Mouse (Mus musculus): ENCODE data around the gene Gng12. TPM values are rescaled to one million over a fixed set of nuclear protein-coding genes. Genes with fewer than 3 reads are reported as not detected.

Gene Gng12
- polyA plus RNA-seq, 1 experiment from 2014 or later, result 34.7 TPM

DNA sequence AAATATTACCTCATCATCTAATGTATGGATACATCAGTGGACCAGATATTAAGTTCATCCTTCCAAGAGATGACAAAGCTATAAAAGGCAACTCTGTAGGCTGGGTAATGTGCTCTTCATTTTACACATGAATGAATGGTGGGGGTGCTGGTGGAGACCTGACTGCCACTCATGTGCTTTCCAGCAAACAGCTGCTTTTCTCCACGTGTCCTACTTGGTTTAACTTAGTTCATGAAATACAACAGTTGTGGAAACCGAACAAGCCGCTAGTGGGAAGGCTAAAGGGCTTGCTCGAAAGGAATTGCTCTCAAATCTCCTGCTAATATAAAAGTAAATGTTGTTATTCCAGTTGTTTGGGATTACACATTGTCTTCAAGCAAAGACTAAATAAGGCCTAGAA is 137.4 kb downstream of the Gng12 start:
- Histone ChIP-seq H3K27ac (replicated peaks; ENCODE audit: low read depth, low read length) (no peak overlapping the region), H3K4me2 (ENCODE audit: low read length) (no peak overlapping the region), H3K9ac (replicated peaks; ENCODE audit: low read length) (no peak overlapping the region), H3K4me3 (replicated peaks; ENCODE audit: low read depth, low read length) (no peak overlapping the region), H3K9me3 (ENCODE audit: control insufficient read depth, low read length) (no peaks in the 10 kb centered on the region), H3K36me3 (ENCODE audit: control insufficient read depth, insufficient read depth, low read length) (no peaks in the 10 kb centered on the region), H3K4me1 (ENCODE audit: control insufficient read depth, insufficient read depth, low read length) (peaks cover 21% of the 10 kb centered on the region), H3K27me3 (ENCODE audit: control insufficient read depth, insufficient read depth, low read length) (peaks cover 9% of the 10 kb centered on the region; the same call in 1 of the 2 replicates)
- WGBS, result 71% methylated on average over 4 of the region's 4 CpGs
- no peak for DNase-seq
- no peak for ATAC-seq (ENCODE audit: low FRiP score, low TSS enrichment)

DNA sequence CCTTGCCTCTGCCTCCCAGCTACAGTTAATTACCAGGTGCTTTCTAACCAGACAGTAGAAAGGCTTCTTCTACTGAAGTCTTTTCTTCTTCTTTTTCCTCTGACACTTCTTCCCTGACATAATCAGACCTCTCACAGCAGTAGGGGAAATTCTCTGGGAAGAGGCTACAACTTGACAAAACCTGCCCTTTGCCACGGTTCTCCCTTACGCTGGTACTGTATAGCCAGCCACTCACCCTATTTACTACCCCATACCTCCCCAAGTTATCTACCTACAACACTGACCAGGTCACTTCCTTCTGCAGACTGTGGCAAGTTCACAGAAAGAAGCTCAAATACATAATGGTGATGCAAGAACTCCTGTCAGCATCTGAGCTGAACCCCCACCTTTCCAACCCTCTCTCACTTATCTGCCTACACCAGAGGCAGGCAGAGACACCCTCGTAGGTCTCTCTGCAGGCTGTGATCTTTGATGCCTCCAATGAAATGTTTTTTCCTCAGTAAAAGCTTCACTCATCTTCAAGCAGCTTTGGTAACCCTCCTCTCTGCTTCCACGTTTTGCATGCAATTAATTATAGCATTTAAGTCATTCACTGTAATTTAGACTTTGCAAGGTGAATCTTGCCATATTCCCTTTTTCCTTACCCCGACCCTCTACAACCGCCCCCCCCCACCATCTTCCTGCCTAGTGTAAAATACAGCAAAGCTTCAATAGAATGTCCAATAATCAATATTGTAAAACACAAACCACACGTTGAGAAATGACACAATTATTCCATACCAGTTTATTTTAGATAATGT is 138.3 kb downstream of the Gng12 start:
- ATAC-seq (ENCODE audit: low FRiP score, low TSS enrichment) (no peak), DNase-seq (no peak)
- Histone ChIP-seq H3K4me3 (replicated peaks; ENCODE audit: low read depth, low read length) (no peak overlapping the region; the same call in 1 of the 2 replicates), H3K27ac (replicated peaks; ENCODE audit: low read depth, low read length) (no peak overlapping the region), H3K4me2 (ENCODE audit: low read length) (peak overlapping the region; percentile 31), H3K4me1 (ENCODE audit: control insufficient read depth, insufficient read depth, low read length) (peaks cover 21% of the 10 kb centered on the region), H3K9me3 (ENCODE audit: control insufficient read depth, low read length) (no peaks in the 10 kb centered on the region), H3K27me3 (ENCODE audit: control insufficient read depth, insufficient read depth, low read length) (peaks cover 9% of the 10 kb centered on the region; the same call in 1 of the 2 replicates), H3K9ac (replicated peaks; ENCODE audit: low read length) (0 out of 2 replicates have a peak overlapping the region, but pooled peaks have one; percentile 1), H3K36me3 (ENCODE audit: control insufficient read depth, insufficient read depth, low read length) (no peaks in the 10 kb centered on the region)
- 50% methylated on average over 7 of the region's 7 CpGs for WGBS

DNA sequence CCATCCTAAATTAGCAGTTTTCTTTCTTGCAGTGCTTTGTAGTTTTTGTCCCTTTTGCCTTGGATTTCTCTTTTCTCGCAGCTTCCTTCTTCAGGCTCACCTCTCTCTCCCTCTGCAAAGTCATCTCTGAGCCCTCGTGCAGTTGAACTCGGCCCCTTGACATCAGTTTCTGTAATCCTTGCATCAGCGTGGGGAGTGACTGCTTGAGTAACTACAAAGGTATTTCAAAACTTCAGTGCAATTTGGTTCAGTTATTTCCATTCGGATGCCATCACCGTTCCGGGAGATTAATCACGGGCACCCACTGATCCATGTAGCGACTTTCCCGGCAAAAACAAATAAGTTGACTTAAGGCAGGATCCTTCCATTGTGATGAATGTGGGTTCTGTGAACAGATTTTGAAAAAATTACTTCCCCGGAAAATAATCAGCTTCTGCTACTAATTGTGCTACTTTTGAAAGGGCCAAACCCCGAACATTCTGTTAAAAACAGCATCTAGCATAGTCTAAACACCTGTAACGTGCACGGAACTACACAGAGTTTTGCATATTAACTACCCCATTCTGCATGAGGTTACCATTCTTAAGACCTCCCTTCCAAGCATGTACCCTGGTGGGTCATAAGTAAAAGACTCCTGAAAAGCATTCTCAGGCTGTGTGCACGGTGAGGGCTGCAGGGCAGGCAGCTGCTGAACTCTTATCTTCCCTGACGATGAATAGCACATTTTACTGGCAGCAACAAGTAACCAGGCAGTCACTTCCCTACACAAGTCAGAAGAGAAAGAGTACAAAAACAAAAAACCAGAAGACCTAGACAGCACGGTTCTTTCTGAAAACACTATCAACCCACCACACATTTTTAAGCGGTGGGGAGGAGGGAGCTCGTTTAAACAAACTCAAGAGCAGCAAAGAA is 139.4 kb downstream of the Gng12 start:
- Histone ChIP-seq H3K27me3 (ENCODE audit: control insufficient read depth, insufficient read depth, low read length) (peaks cover 9% of the 10 kb centered on the region; the same call in 1 of the 2 replicates), H3K27ac (replicated peaks; ENCODE audit: low read depth, low read length) (peak overlapping the region; percentile 91; the same call in 1 of the 2 replicates), H3K36me3 (ENCODE audit: control insufficient read depth, insufficient read depth, low read length) (no peaks in the 10 kb centered on the region), H3K4me2 (ENCODE audit: low read length) (peak overlapping the region; percentile 68), H3K4me1 (ENCODE audit: control insufficient read depth, insufficient read depth, low read length) (peaks cover 17% of the 10 kb centered on the region), H3K4me3 (replicated peaks; ENCODE audit: low read depth, low read length) (peak overlapping the region; percentile 78), H3K9ac (replicated peaks; ENCODE audit: low read length) (peak overlapping the region; percentile 90; the same call in 1 of the 2 replicates), H3K9me3 (ENCODE audit: control insufficient read depth, low read length) (no peaks in the 10 kb centered on the region)
- WGBS, result 5% methylated on average over 19 of the region's 19 CpGs
- ATAC-seq (ENCODE audit: low FRiP score, low TSS enrichment) (no peak), DNase-seq (peak; percentile 19)

DNA sequence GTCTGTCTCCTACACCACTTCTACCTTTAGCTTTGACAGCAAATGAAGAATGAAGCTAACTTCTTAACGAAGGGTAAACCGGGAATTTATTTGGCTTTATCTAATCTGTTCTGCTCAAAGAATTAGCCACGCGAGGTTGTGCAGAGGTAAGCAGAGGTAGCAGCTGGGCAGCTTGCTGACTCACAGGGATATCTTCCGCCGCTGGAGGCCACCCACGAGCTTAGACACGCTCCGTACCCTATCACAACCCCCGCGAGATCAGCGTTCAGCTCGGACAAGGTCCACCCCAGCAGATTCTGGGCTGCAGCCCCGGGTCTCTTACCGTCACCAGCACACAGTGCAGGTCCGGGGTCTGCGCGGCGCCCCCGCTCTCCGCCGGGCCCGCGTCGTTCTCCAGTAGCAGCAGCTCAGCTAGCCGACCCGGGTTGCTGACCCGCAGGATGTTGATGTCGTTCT is 140.2 kb downstream of the Gng12 start:
- Histone ChIP-seq H3K9ac (replicated peaks; ENCODE audit: low read length) (peak overlapping the region; percentile 90), H3K36me3 (ENCODE audit: control insufficient read depth, insufficient read depth, low read length) (no peaks in the 10 kb centered on the region), H3K4me3 (replicated peaks; ENCODE audit: low read depth, low read length) (peak overlapping the region; percentile 78), H3K27ac (replicated peaks; ENCODE audit: low read depth, low read length) (peak overlapping the region; percentile 91), H3K4me1 (ENCODE audit: control insufficient read depth, insufficient read depth, low read length) (peaks cover 17% of the 10 kb centered on the region), H3K27me3 (ENCODE audit: control insufficient read depth, insufficient read depth, low read length) (peaks cover 3% of the 10 kb centered on the region; the same call in 1 of the 2 replicates), H3K9me3 (ENCODE audit: control insufficient read depth, low read length) (no peaks in the 10 kb centered on the region), H3K4me2 (ENCODE audit: low read length) (peak overlapping the region; percentile 68)
- DNase-seq (peak; percentile 90), ATAC-seq (ENCODE audit: low FRiP score, low TSS enrichment) (peak; percentile 68)
- under 1% methylated on average over 29 of the region's 29 CpGs for WGBS

DNA sequence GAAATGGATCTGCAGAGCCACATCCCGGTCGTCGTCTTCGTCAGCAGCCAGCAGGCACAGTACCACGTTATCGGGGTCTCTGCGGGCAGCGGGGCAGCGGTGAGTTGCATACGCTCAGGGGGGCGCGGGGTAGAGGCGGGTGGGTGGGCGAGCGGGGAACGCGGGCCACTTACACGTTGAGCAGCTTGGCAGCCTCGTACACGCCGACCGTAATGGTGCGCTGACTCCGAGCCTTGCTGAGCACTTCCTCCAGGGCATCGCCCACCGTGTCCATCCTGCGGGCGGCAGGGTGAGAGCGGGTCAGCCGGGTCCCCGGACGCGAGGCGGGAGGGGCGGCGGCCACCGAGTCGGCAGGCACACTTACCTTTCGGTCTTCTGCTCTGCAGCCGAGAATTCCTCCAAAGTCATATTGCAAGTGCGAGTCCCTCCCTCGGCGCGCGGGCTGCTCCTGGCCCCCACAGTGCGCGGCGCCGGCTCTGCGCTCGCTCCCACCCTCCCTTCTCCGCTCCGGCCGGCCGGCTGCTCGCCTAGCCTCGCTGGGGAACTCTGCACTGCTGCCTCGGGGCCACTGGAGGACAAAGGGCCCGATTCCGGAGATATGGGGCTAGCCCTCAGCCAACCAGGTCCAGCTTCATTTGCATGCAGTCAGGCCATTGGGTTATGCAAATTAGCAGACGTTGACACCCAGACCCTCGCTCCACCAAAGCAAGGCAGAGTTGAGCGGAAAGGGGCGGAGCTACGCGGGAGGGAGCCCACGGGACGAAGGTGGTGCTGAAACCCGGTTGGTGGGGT is 140.8 kb downstream of the Gng12 start, which contains the start of gene Gadd45a:
Gene Gadd45a, minus strand, starts transcription at position 621 of the 792 bp plus-strand sequence.
- peak within 1 kb of the TSS; percentile 90 for H3K9ac ChIP-seq (replicated peaks; ENCODE audit: low read length)
- peaks cover 17% of the 10 kb centered on the region for H3K4me1 ChIP-seq (ENCODE audit: control insufficient read depth, insufficient read depth, low read length)
- H3K36me3 ChIP-seq (ENCODE audit: control insufficient read depth, insufficient read depth, low read length), result no peaks in the 10 kb centered on the region
- no peaks in the 10 kb centered on the region for H3K27me3 ChIP-seq (ENCODE audit: control insufficient read depth, insufficient read depth, low read length)
- DNase-seq (peak; percentile 95), ATAC-seq (ENCODE audit: low FRiP score, low TSS enrichment) (peak; percentile 97)
- under 1% methylated on average over 69 of the region's 69 CpGs for WGBS
- peak within 1 kb of the TSS; percentile 91 for H3K27ac ChIP-seq (replicated peaks; ENCODE audit: low read depth, low read length)
- H3K4me2 ChIP-seq (ENCODE audit: low read length), result peak within 1 kb of the TSS; percentile 68
- peak within 1 kb of the TSS; percentile 78 for H3K4me3 ChIP-seq (replicated peaks; ENCODE audit: low read depth, low read length)
- H3K9me3 ChIP-seq (ENCODE audit: control insufficient read depth, low read length), result no peaks in the 10 kb centered on the region

DNA sequence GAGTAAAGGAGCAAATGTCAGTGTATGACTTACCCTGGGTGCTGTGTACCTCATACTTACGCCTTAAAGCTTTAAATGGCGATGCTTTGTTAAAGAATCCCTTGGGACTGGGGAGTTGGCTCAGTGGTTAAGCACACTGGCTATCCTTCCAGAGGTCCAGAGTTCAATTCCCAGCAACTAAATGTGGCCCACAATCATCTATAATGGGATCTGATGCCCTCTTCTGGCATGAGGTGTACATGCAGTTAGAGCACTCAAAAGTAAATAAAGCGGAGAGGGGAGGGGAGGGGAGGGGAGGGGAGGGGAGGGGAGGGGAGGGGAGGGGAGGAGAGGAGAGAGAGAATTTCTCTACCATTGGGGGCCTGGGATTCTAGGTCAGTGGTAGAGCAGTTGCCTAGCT is 142.8 kb downstream of the Gng12 start:
- ATAC-seq (ENCODE audit: low FRiP score, low TSS enrichment), result no peak
- no peak overlapping the region for H3K9ac ChIP-seq (replicated peaks; ENCODE audit: low read length)
- no peak for DNase-seq
- WGBS, result 94% methylated on average over 3 of the region's 3 CpGs
- no peaks in the 10 kb centered on the region for H3K9me3 ChIP-seq (ENCODE audit: control insufficient read depth, low read length)
- no peak overlapping the region for H3K4me3 ChIP-seq (replicated peaks; ENCODE audit: low read depth, low read length)
- no peaks in the 10 kb centered on the region for H3K36me3 ChIP-seq (ENCODE audit: control insufficient read depth, insufficient read depth, low read length)
- H3K27me3 ChIP-seq (ENCODE audit: control insufficient read depth, insufficient read depth, low read length), result no peaks in the 10 kb centered on the region
- H3K4me1 ChIP-seq (ENCODE audit: control insufficient read depth, insufficient read depth, low read length), result peaks cover 17% of the 10 kb centered on the region
- H3K4me2 ChIP-seq (ENCODE audit: low read length), result no peak overlapping the region
- no peak overlapping the region for H3K27ac ChIP-seq (replicated peaks; ENCODE audit: low read depth, low read length)

DNA sequence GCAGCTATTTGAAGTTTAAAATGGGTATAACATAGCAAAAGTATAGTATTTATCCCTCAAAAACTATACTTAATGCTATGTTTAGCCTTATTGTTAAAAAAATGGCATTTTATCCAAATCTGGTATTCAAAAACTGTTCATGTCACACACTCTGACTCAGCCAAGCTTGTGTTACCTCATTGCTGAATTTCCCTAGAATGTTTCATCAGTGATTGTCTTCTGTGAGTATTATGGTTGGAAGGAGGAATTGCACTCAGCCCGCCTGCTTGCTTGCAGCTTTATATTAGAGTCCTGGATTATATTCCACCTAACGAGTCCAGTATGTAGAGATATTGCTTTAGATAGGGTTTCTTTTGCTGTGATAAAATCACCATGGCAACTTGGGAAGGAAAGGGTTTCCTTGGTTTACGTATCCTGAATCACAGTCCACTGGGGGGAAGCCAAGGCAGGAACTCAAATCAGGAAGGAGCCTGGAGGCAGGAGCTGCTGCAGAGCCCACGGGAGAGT is 144.8 kb downstream of the Gng12 start:
- DNase-seq, result no peak
- 62% methylated on average over 4 of the region's 4 CpGs for WGBS

DNA sequence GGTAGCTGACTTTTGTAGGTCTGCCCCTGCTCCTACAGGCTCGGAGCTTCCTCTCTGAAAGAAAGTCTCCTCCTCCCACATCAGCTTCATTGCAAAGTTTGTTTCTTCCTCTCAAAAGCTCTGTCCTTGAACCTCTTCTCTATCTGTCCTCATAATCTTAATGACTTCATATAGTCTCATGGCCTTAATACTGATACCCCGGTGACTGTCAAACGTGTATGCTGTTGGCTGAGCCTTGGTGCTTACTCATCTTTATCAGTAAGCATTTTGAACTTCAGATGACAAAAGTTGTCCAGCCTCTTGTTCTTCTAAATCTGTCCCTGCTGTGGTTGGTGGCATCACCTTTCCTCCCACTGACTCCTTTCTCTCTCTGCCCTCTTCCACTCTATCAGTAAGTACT is 149.2 kb downstream of the Gng12 start:
- H3K27me3 ChIP-seq (ENCODE audit: control insufficient read depth, insufficient read depth, low read length), result no peaks in the 10 kb centered on the region
- H3K27ac ChIP-seq (replicated peaks; ENCODE audit: low read depth, low read length), result no peak overlapping the region
- WGBS, result 92% methylated on average over 3 of the region's 3 CpGs
- H3K4me3 ChIP-seq (replicated peaks; ENCODE audit: low read depth, low read length), result no peak overlapping the region
- no peak overlapping the region for H3K9ac ChIP-seq (replicated peaks; ENCODE audit: low read length)
- no peak overlapping the region for H3K4me2 ChIP-seq (ENCODE audit: low read length)
- H3K4me1 ChIP-seq (ENCODE audit: control insufficient read depth, insufficient read depth, low read length), result peaks cover 6% of the 10 kb centered on the region
- ATAC-seq (ENCODE audit: low FRiP score, low TSS enrichment), result no peak
- no peaks in the 10 kb centered on the region for H3K36me3 ChIP-seq (ENCODE audit: control insufficient read depth, insufficient read depth, low read length)
- no peak for DNase-seq
- H3K9me3 ChIP-seq (ENCODE audit: control insufficient read depth, low read length), result no peaks in the 10 kb centered on the region

More for the DNA sequence above, 144.8 kb downstream of the Gng12 start:
- Histone ChIP-seq H3K9ac (replicated peaks; ENCODE audit: low read length) (no peak overlapping the region), H3K9me3 (ENCODE audit: control insufficient read depth, low read length) (no peaks in the 10 kb centered on the region), H3K4me2 (ENCODE audit: low read length) (no peak overlapping the region), H3K4me1 (ENCODE audit: control insufficient read depth, insufficient read depth, low read length) (peaks cover 1% of the 10 kb centered on the region), H3K27ac (replicated peaks; ENCODE audit: low read depth, low read length) (no peak overlapping the region), H3K27me3 (ENCODE audit: control insufficient read depth, insufficient read depth, low read length) (no peaks in the 10 kb centered on the region), H3K36me3 (ENCODE audit: control insufficient read depth, insufficient read depth, low read length) (no peaks in the 10 kb centered on the region), H3K4me3 (replicated peaks; ENCODE audit: low read depth, low read length) (no peak overlapping the region)
- no peak for ATAC-seq (ENCODE audit: low FRiP score, low TSS enrichment)
